Mouse (Mus musculus): Measurements from ENCODE around the gene Mlf2.

GRCm38 (mm10) chr6:124925941-124926340 is 5.2 kb upstream of the Mlf2 start:
- no peak for TF ChIP-seq CTCF (conservative IDR thresholded peaks at IDR 0.05 in 1 of 2, IDR thresholded peaks at IDR 0.05 in 1 of 2; ENCODE audit: low read depth in 2 of 2, low read length in 2 of 2)
- no peak for TF ChIP-seq HCFC1 (IDR thresholded peaks at IDR 0.05; ENCODE audit: low read depth, low read length)
- no peak for TF ChIP-seq NRF1 (IDR thresholded peaks at IDR 0.05; ENCODE audit: low read depth, low read length)
- TF ChIP-seq ZNF384 (IDR thresholded peaks at IDR 0.05; ENCODE audit: low read depth, low read length), result no peak
- TF ChIP-seq ZC3H11A (IDR thresholded peaks at IDR 0.05; ENCODE audit: low read depth, low read length), result no peak

Data from CH12.LX (cell line).